Mouse (Mus musculus): Measurements from ENCODE around the gene Itsn1.

The Itsn1 gene

DNA sequence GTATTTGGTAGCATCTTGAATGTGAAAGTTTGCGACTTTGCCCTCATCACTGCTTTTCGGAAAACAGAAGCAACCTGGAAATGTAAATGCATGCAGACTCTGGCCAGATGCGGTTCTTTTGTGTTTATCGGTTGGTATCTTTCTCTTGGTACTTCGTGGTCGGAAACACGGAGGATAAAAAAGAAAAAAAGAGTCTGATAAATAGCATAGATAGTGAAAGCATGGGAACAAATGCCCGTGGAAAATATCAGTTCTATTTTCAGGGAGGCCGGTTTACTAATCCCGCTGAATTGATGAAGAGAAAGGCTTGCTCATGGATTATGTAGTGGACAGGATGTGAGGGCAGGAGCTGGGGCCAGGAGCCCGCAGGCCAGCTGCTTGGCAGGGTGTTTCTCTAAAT lies 1.4 kb downstream of the Itsn1 start:
- no peak for DNase-seq (ENCODE audit: low spot score in 2 of 2)

GRCm38 (mm10) chr16:91732816-91733215 lies 3.7 kb downstream of the Itsn1 start:
- no peak for DNase-seq (ENCODE audit: low spot score in 2 of 2)

DNA sequence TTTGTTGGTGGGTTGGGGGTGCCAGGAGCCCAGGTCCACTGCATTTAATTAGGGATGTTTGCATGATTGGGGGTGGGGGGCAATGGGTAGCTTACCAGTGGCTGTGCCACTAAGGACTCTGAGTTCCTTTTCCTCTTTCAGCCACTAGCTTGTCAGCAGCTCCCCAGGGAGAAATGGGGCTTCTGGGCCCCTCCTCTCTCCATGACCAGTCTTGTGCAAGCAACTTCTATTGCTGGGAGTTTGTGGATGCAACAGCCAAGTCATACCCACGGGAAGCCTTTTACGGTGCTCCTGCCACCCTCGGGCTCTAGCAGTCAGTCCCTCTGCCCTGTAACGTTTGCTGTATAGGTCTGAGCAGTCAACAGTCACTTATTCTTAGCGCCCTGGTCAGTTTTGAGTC lies 5.7 kb downstream of the Itsn1 start:
- no peak for DNase-seq (ENCODE audit: low spot score in 2 of 2)

- no peak for DNase-seq (ENCODE audit: low spot score in 2 of 2)
Observed at GRCm38 (mm10) chr16:91736046-91736816, 7.2 kb downstream of the Itsn1 start.

- no peak for DNase-seq (ENCODE audit: low spot score in 2 of 2)
Observed at GRCm38 (mm10) chr16:91738505-91738904, 9.4 kb downstream of the Itsn1 start.

DNA sequence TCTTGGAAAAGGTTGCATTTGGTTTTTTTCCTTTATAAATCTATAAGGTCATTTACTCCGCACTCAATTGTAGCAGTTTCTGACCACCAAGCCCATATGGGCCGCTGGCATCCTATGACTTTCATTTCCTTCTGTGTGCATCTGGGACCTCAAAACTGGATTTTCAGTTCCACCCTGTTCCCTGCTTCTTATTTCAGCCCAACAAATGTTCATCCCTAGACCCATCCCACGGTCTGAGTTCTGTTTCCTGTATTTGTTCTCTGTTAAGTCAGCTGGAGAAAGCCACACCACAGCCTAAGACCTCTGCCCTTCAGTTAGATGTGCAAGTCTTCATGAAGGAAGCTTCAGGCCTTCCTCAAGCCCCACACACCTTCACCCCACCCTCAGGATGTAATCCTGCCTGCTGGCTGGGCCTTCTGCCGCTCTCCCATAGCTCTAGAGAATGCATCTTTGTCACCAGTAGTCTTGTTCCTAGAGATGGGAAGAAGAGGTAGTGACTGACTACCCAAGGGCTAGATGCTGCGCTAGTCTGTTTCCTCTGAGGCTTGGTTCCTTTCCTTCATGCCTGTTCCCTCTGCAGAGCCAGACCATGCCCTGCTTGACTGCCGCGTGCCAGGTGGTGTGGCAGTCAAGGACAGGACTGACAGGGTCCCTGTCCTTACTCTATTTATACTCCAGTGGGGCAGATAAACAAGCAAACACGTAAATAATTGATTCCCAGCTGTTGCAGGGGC lies 11.3 kb downstream of the Itsn1 start:
- DNase-seq (ENCODE audit: low spot score in 2 of 2), result no peak

GRCm38 (mm10) chr16:91740918-91741255 lies 11.8 kb downstream of the Itsn1 start:
- DNase-seq (ENCODE audit: low spot score in 2 of 2), result no peak

DNA sequence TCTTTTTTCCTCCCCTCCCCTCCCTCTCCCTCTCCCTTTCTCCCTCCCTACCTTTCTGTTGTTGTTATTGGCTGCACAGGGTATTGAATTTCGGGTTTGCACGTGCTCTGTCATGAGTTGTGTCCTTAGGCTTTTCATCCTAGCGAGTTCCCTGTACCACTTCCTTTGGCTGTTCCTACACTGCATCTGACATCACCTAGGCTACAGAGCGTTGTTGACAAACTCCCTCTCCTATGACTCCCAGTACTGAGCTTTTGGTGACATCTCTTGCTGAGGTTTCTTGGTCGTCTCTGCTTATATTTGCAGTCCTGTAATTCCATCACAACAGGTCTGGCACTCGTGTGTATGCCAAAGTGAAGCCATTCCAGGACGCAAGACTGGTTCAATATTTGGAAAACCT lies 14.0 kb downstream of the Itsn1 start:
- DNase-seq (ENCODE audit: low spot score in 2 of 2), result no peak

- DNase-seq (ENCODE audit: low spot score in 2 of 2), result no peak
Observed at GRCm38 (mm10) chr16:91746101-91746950, 17.2 kb downstream of the Itsn1 start.

DNA sequence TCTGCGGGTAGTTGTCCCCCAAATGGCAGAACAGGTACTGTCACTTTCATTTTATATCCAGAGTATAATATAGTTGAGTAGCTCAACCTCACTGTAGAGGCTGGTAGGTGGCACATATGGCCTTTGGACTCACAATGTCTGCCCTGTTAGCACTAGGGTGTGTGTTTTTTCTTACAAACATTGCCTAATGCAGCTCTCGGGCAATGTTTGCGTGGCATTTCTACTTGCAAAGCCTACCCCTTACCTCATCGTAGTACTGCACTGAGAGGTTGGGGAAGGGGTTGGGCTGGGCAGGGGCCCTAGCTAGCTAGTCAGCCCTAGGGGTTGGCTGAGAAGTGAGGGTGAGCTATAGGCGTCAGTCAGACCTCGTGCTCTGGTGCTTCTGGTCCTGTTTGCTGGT lies 18.5 kb downstream of the Itsn1 start:
- DNase-seq (ENCODE audit: low spot score in 2 of 2), result no peak

GRCm38 (mm10) chr16:91751644-91752385 lies 22.7 kb downstream of the Itsn1 start:
- DNase-seq (ENCODE audit: low spot score in 2 of 2), result no peak

GRCm38 (mm10) chr16:91753611-91754010 lies 24.5 kb downstream of the Itsn1 start:
- no peak for DNase-seq (ENCODE audit: low spot score in 2 of 2)

DNA sequence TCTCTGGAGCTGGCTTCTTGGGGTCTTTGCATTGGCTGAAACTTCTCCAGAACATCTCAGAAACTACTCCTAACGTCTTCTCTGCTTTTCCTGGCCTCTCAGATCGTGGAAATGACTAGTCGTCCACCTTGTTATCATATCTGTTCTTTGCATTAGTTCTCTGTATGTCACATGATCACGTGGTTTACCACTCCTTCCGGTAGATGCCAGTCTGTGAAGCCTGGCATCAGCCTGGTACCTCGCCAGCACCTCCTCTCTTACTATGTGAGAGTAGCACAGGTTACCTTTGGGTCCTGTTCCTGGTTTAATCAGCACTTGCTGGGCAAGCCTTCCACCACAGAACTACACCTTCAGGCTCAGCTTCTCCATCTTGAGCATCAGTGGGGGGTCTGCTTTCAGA lies 25.9 kb downstream of the Itsn1 start:
- DNase-seq (ENCODE audit: low spot score in 2 of 2), result no peak

- no peak for DNase-seq (ENCODE audit: low spot score in 2 of 2)
Observed at GRCm38 (mm10) chr16:91761202-91761601, 32.1 kb downstream of the Itsn1 start.

GRCm38 (mm10) chr16:91761761-91762160 lies 32.7 kb downstream of the Itsn1 start:
- DNase-seq (ENCODE audit: low spot score in 2 of 2), result no peak

GRCm38 (mm10) chr16:91762476-91762875 lies 33.4 kb downstream of the Itsn1 start:
- no peak for DNase-seq (ENCODE audit: low spot score in 2 of 2)

DNA sequence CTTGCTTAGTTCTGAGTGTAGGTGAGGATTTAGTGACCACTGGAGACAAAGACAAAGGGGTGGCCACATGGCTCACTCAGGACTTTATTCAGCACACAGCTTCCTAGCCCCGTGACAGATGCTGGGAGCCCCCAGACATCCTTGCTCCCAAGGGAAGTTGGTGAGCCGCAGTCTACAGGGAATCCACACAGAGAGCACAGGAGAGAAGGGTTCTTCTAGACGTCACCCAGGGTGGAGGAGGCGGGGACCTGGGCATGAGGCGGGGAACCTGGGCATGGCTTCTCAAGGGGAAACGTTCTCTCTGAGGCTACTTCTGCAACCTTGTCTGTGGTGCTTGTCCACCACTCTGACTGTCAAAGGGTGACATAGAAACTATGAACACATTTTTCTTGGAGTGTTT lies 34.9 kb downstream of the Itsn1 start:
- DNase-seq (ENCODE audit: low spot score in 2 of 2), result no peak

DNA sequence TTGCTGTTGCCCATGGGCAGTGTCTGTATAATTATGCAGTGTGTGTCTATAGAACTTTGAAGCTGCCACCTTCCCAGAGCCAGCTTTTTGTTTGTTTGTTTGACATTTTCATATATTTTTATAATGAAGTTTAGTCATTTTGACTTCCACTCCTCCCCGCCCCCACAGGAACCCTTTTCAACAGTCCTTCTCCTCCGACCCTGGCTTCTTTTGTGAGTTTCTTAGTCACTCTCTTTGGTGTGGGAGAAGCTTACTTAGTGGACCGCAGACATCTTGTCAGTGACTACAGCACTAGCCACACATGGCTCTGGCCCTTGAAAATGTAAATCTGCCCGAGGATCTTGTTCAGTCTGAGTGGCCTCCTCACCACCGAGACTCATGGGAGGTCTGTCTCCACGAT lies 35.3 kb downstream of the Itsn1 start:
- no peak for DNase-seq (ENCODE audit: low spot score in 2 of 2)

- DNase-seq (ENCODE audit: low spot score in 2 of 2), result no peak
Observed at GRCm38 (mm10) chr16:91765121-91765815, 36.2 kb downstream of the Itsn1 start.

DNA sequence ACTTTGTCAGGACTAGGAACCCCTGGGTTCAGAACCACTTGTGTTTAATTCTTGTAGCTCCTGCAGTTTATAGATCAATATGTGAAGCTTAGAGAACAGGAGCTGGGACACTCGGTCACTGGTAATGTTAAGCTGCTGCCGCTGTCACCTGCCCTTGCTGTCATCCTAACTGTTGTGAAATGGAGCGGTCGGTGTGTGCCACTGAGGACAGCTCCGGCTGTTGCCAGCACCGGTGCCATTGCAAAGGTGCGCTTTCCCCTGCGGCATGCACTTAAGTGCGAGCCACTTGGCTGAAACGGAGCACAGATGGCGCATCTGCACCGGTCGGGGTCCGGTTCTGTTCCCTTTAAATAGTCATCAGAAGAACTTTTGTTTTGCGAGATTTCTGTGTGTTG lies 36.7 kb downstream of the Itsn1 start:
- DNase-seq (ENCODE audit: low spot score in 2 of 2), result no peak

DNA sequence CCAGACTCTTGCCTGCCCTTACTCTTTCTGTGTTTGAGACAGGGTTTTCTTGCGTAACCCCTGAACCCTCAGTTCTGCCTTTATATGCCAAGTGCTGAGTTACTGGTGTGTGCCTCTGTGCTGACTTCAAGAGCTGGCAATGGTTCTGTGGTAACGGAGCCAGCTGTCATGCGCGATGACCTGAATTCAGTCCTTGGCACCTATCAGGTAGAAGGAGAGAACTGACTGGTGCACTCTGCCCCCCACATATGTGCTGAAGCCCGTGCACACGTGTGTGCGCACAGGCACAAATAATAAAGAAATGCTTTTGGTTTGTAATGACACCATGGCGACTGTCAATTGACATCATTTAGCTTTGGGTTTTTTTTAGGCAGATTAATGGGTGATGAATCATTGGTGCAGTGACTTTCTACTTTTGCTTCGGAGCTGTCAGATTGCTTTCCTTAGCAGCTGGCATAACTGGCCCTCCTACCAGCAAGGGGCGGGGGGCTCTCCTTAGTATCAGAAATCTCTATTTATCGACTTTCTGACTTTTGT lies 38.2 kb downstream of the Itsn1 start:
- DNase-seq (ENCODE audit: low spot score in 2 of 2), result no peak

All from urinary bladder, postnatal 4 days (tissue).